Mouse (Mus musculus) embryo, embryonic 10 days (tissue): ENCODE data around the gene Arpp19.

Source experiments
- DNase-seq: peaks from one replicate; pipeline ENCODE4 v3.0.0-alpha.2; 2015; ENCODE audit warnings: low spot score

Gene Arpp19

DNA sequence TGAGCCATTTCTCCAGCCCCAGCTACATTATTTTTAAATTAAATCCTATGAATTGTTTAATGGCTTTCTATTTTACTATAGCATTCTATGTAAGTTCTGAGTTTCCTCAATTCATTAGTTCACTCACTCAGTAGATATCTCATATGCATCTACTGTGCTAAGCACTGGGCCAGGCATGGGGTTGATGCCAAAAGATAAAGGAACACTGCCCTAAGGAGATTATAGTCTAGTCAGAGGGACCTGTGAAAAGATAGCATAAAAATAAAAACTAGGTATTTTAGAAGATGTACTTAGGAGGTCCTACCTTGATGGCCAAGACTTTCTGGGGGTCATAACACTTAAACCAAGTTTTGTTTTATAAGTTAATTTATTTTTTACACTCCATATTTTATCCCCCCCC, 64.7 kb downstream of the Arpp19 start:
- no peak for DNase-seq
